Mouse (Mus musculus): ENCODE data around the gene Fmr1. TPM values are rescaled to one million over a fixed set of nuclear protein-coding genes. Genes with fewer than 3 reads are reported as not detected.
"Not testable (repeated sequence)": the region's sequence is repeated elsewhere in the genome, so short reads cannot be mapped to it uniquely, and the experiment has no call there.

The Fmr1 gene
- polyA plus RNA-seq (2015; fragmentation: Nextera tagmentation; extraction: Ambion mirVana) = 48.5 and 50.0 TPM in 2 replicates

DNA sequence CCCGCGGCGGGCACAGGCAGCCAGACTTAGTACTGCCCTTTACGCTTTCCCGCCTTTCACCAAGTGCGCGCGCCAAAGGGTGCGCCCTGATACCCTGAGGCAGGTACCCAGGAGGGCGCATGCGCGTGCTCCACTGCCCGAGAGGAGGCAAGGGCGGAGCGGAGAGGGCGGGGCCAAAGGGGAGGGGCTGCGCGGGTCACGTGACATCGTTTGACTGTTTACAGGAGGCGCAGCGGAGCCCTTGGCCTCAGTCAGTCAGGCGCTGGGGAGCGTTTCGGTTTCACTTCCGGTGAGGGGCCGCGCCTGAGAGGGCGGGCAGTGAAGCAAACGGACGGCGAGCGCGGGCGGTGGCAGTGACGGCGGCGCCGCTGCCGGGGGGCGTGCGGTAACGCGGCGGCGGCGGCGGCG is at the start of gene Fmr1:
Gene Fmr1, plus strand, starts transcription at position 209 of the 408 bp plus-strand sequence.
- Histone ChIP-seq H3K4me1 (replicated peaks) (no peaks in the 10 kb centered on the region), H3K4me2 (peak within 1 kb of the TSS; percentile 59), H3K27ac (replicated peaks) (peak within 1 kb of the TSS; percentile 90), H3K9ac (peak within 1 kb of the TSS; percentile 77), H3K9me3 (no peaks in the 10 kb centered on the region), H3K4me3 (peak within 1 kb of the TSS; percentile 71), H3K36me3 (no peaks in the 10 kb centered on the region), H3K27me3 (no peaks in the 10 kb centered on the region)
- WGBS = 22% methylated on average over 45 of the region's 49 CpGs
- peak; percentile 98 for ATAC-seq (ENCODE audit: low FRiP score, low read depth)

- 69% methylated on average over 1 of the region's 1 CpGs for WGBS
- H3K36me3 ChIP-seq = no peaks in the 10 kb centered on the region
- no peak overlapping the region for H3K4me3 ChIP-seq
- no peak overlapping the region for H3K9ac ChIP-seq
- no peaks in the 10 kb centered on the region for H3K4me1 ChIP-seq (replicated peaks)
- no peaks in the 10 kb centered on the region for H3K9me3 ChIP-seq
- no peaks in the 10 kb centered on the region for H3K27me3 ChIP-seq
- no peak overlapping the region for H3K27ac ChIP-seq (replicated peaks)
- H3K4me2 ChIP-seq = no peak overlapping the region
- no peak for ATAC-seq (ENCODE audit: low FRiP score, low read depth)
These were observed 36.7 kb upstream of the Fmr1 start for GRCm38 (mm10) chrX:68641603-68642002.

GRCm38 (mm10) chrX:68645154-68645919 is 33.0 kb upstream of the Fmr1 start:
- Histone ChIP-seq H3K27me3 (no peaks in the 10 kb centered on the region), H3K4me1 (replicated peaks) (no peaks in the 10 kb centered on the region), H3K4me3 (no peak overlapping the region), H3K27ac (replicated peaks) (peak overlapping the region; percentile 63), H3K9me3 (no peaks in the 10 kb centered on the region), H3K36me3 (no peaks in the 10 kb centered on the region), H3K4me2 (peak overlapping the region; percentile 19; the same call in 1 of the 2 replicates), H3K9ac (no peak overlapping the region)
- ATAC-seq (ENCODE audit: low FRiP score, low read depth) = peak; percentile 80
- 50% methylated on average over 7 of the region's 7 CpGs for WGBS

- Histone ChIP-seq H3K4me3 (no peak overlapping the region), H3K9ac (no peak overlapping the region), H3K9me3 (no peaks in the 10 kb centered on the region), H3K27ac (replicated peaks) (no peak overlapping the region), H3K4me2 (peak overlapping the region; percentile 59; the same call in 1 of the 2 replicates), H3K4me1 (replicated peaks) (no peaks in the 10 kb centered on the region), H3K36me3 (no peaks in the 10 kb centered on the region), H3K27me3 (no peaks in the 10 kb centered on the region)
- no peak for ATAC-seq (ENCODE audit: low FRiP score, low read depth)
- 43% methylated on average over 1 of the region's 1 CpGs for WGBS
These were observed 833 bp upstream of the Fmr1 start for GRCm38 (mm10) chrX:68677508-68677907.

DNA sequence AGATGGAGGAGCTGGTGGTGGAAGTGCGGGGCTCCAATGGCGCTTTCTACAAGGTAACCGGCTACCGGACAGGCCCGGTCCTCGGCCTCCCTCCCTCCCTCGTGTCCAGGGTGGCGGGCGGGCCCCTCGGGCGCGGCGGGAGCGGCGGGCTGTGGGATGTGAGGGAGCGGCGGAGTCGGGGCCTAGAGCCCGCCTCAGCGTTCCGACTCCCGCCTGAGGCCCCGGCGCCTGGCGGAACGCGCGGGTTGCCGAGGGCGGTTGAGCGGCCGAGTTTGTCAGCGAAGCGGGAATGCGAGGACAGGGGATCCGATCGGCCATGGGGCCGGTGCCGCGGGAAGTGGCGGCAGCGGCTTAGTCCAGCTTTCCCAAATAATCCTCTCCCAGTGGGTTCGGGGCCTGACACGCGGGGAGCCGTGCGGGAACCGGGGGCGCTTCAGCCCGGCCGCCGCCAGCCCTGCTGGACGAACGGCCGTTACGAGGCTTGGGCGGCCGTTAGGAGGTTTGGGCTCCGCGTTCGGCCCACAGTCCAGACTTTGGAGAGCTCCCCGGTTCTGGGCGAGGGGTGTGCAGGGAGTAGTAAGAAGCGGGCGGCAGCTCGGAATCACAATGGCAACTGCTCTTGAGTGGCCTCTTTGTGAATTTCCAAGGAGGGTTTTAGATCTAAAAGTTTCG is 610 bp downstream of the Fmr1 start:
- peak; percentile 27; the same call in 1 of the 2 replicates for ATAC-seq (ENCODE audit: low FRiP score, low read depth)

DNA sequence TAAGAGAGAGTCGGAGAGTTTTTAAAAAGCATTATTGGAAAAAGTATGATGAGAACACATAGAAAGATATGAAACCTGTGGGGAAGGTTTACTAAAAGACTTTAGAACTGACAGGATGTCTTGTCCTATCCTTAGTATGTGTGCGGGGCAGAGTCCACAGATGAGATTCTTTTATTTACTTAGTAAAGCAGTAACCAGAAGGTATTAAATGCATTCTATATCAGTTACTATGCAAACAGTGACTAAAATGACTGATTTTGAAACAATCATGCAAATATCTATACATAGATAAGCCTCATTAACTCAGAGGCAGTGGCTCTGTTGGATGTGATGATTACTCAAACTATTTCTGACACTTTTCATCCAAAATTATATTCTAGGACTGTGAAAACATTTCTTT is 6.4 kb downstream of the Fmr1 start:
- H3K36me3 ChIP-seq = no peaks in the 10 kb centered on the region
- no peak overlapping the region for H3K27ac ChIP-seq (replicated peaks)
- ATAC-seq (ENCODE audit: low FRiP score, low read depth) = no peak
- H3K4me2 ChIP-seq = no peak overlapping the region
- no peaks in the 10 kb centered on the region for H3K4me1 ChIP-seq (replicated peaks)
- 86% methylated on average over 2 of the region's 2 CpGs for WGBS
- no peaks in the 10 kb centered on the region for H3K27me3 ChIP-seq
- no peaks in the 10 kb centered on the region for H3K9me3 ChIP-seq
- no peak overlapping the region for H3K4me3 ChIP-seq
- H3K9ac ChIP-seq = no peak overlapping the region

More for the DNA sequence above, 610 bp downstream of the Fmr1 start:
- no peaks in the 10 kb centered on the region for H3K4me1 ChIP-seq (replicated peaks)
- peak overlapping the region; percentile 59 for H3K4me2 ChIP-seq
- H3K4me3 ChIP-seq = peak overlapping the region; percentile 71
- no peaks in the 10 kb centered on the region for H3K36me3 ChIP-seq
- H3K9me3 ChIP-seq = no peaks in the 10 kb centered on the region
- peak overlapping the region; percentile 90 for H3K27ac ChIP-seq (replicated peaks)
- H3K27me3 ChIP-seq = no peaks in the 10 kb centered on the region
- 18% methylated on average over 61 of the region's 67 CpGs for WGBS
- peak overlapping the region; percentile 77 for H3K9ac ChIP-seq

GRCm38 (mm10) chrX:68691936-68692335 is 13.6 kb downstream of the Fmr1 start:
- H3K27ac ChIP-seq (replicated peaks); H3K4me3 ChIP-seq; H3K9ac ChIP-seq; H3K9me3 ChIP-seq; H3K4me2 ChIP-seq; H3K27me3 ChIP-seq; H3K36me3 ChIP-seq; ATAC-seq (ENCODE audit: low FRiP score, low read depth); H3K4me1 ChIP-seq (replicated peaks): not testable (repeated sequence)
- WGBS = 90% methylated on average over 8 of the region's 8 CpGs

- H3K27ac ChIP-seq (replicated peaks) = no peak overlapping the region
- no peak overlapping the region for H3K9ac ChIP-seq
- WGBS = 71% methylated on average over 1 of the region's 1 CpGs
- H3K36me3 ChIP-seq = no peaks in the 10 kb centered on the region
- ATAC-seq (ENCODE audit: low FRiP score, low read depth) = no peak
- no peaks in the 10 kb centered on the region for H3K27me3 ChIP-seq
- H3K4me2 ChIP-seq = no peak overlapping the region
- no peak overlapping the region for H3K4me3 ChIP-seq
- H3K9me3 ChIP-seq = no peaks in the 10 kb centered on the region
- no peaks in the 10 kb centered on the region for H3K4me1 ChIP-seq (replicated peaks)
These were observed 58.6 kb downstream of the Fmr1 start for GRCm38 (mm10) chrX:68736902-68737301.

DNA sequence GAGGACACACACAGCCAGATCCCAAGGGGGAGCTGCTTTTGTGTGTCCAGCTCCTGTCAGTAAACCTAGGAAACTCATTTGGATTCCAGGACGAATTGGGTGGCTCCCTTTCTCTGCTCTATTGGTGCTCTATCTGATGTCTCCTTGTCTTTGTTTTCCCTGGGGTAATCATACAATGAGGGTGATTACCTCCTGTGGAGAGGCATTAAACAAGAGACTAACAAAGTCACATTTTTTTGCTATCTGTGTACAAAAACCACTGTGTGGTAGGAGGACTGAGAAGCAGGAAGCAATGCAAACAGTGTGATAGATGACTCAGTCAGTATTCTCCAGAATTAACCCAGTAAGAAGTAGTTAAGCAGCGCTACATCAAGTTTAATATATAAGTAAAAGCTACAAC is 61.7 kb downstream of the Fmr1 start:
- Histone ChIP-seq H3K4me1 (replicated peaks) (no peaks in the 10 kb centered on the region), H3K36me3 (no peaks in the 10 kb centered on the region), H3K9ac (no peak overlapping the region), H3K9me3 (no peaks in the 10 kb centered on the region), H3K27ac (replicated peaks) (no peak overlapping the region), H3K4me2 (no peak overlapping the region), H3K27me3 (no peaks in the 10 kb centered on the region), H3K4me3 (no peak overlapping the region)
- 54% methylated on average over 2 of the region's 2 CpGs for WGBS
- no peak for ATAC-seq (ENCODE audit: low FRiP score, low read depth)

- Histone ChIP-seq H3K27me3 (no peaks in the 10 kb centered on the region), H3K4me3 (no peak within 1 kb of the TSS), H3K9ac (no peak within 1 kb of the TSS), H3K36me3 (no peaks in the 10 kb centered on the region), H3K9me3 (no peaks in the 10 kb centered on the region), H3K27ac (replicated peaks) (no peak within 1 kb of the TSS), H3K4me1 (replicated peaks) (no peaks in the 10 kb centered on the region), H3K4me2 (no peak within 1 kb of the TSS)
- 88% methylated on average over 15 of the region's 15 CpGs for WGBS
- no peak for ATAC-seq (ENCODE audit: low FRiP score, low read depth)
These were observed 83.3 kb downstream of the Fmr1 start, which contains the start of gene Fmr1nb for GRCm38 (mm10) chrX:68761606-68762005. Gene Fmr1nb, plus strand, starts transcription at chrX:68761839.
